Mouse (Mus musculus) E14TG2a.4 (cell line): ENCODE measurements around the gene Cit.

Source experiments
- CTCF ChIP-seq: conservative IDR thresholded peaks from 2 replicates; pipeline ENCODE4 v1.5.1; 2014; ENCODE audit warnings: low read length
- POU5F1 ChIP-seq: IDR thresholded peaks from 2 replicates; pipeline ENCODE4 v1.6.1; 2014; ENCODE audit warnings: low read length, borderline replicate concordance

DNA sequence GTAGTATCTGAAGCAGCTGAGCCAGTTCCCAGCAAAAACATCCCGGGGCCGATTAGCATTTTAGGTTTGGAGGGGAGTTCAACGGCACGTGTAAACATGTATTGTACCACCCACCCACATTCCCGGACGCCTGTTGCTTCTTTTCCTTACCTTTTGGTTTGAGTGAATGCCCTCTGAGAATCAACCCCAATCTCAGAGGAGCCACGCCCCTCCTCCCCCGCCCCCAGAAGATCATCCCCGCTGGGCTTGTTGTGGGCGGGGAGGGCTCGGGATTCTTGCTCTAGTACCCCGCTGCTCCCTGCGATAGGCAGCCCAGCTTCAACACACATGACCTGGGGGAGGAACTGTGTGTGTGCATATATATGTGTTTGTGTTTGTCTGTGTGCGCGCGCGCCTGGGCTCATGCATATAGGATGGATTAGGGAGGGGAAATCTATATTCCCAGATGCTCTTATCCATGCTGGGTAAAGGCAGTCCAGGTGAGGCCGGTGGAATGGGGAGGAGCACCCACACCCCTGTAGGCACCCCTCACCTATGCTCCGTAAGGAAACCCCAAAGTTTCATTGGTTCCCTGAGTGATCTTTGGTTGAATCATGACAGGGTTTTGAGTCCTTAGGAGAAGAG, 185.6 kb downstream of the Cit start:
- TF ChIP-seq CTCF (no peak), POU5F1 (no peak)
